Mouse (Mus musculus): ENCODE measurements around the gene Ccdc88c. TPM values are rescaled to one million over a fixed set of nuclear protein-coding genes. Genes with fewer than 3 reads are reported as not detected.
"Not testable (repeated sequence)": the region's sequence is repeated elsewhere in the genome, so short reads cannot be mapped to it uniquely, and the experiment has no call there.

Ccdc88c gene
- total RNA-seq, 2 experiments from 2014 or later, result 29.2 to 37.2 TPM

GRCm38 (mm10) chr12:101019443-101019842 lies 9.4 kb downstream of the Ccdc88c start:
- no peak for DNase-seq
- intact Hi-C loops (cut with DNase I; ENCODE audit: low total_unique reads), result no loop called here

- intact Hi-C loops (cut with DNase I; ENCODE audit: low total_unique reads), result no loop called here
- DNase-seq, result no peak
Measured at GRCm38 (mm10) chr12:101019031-101019430, 9.8 kb downstream of the Ccdc88c start.

- peak; percentile 10 for DNase-seq
- intact Hi-C loops (cut with DNase I; ENCODE audit: low total_unique reads), result no loop called here
Measured at GRCm38 (mm10) chr12:101017971-101018371, 10.9 kb downstream of the Ccdc88c start.

- intact Hi-C loops (cut with DNase I; ENCODE audit: low total_unique reads), result no loop called here
- DNase-seq, result no peak
Measured at GRCm38 (mm10) chr12:101016412-101016928, 12.4 kb downstream of the Ccdc88c start.

- intact Hi-C loops (cut with DNase I; ENCODE audit: low total_unique reads), result no loop called here
- DNase-seq, result no peak
Measured at GRCm38 (mm10) chr12:101015926-101016325, 12.9 kb downstream of the Ccdc88c start.

- no peak for DNase-seq
- intact Hi-C loops (cut with DNase I; ENCODE audit: low total_unique reads), result no loop called here
Measured at GRCm38 (mm10) chr12:101015165-101015560, 13.7 kb downstream of the Ccdc88c start.

- intact Hi-C loops (cut with DNase I; ENCODE audit: low total_unique reads), result no loop called here
- DNase-seq, result no peak
Measured at GRCm38 (mm10) chr12:101014549-101015164, 14.2 kb downstream of the Ccdc88c start.

- intact Hi-C loops (cut with DNase I; ENCODE audit: low total_unique reads); DNase-seq: not testable (repeated sequence)
Measured at GRCm38 (mm10) chr12:101013668-101014067, 15.2 kb downstream of the Ccdc88c start.

GRCm38 (mm10) chr12:101013078-101013665 lies 15.7 kb downstream of the Ccdc88c start:
- no peak for DNase-seq
- intact Hi-C loops (cut with DNase I; ENCODE audit: low total_unique reads), result no loop called here

GRCm38 (mm10) chr12:101012197-101013077 lies 16.4 kb downstream of the Ccdc88c start:
- peak; percentile 70 for DNase-seq
- intact Hi-C loops (cut with DNase I; ENCODE audit: low total_unique reads), result no loop called here

- DNase-seq, result no peak
- intact Hi-C loops (cut with DNase I; ENCODE audit: low total_unique reads), result no loop called here
Measured at GRCm38 (mm10) chr12:101011017-101011416, 17.8 kb downstream of the Ccdc88c start.

- DNase-seq, result peak; percentile 61
- intact Hi-C loops (cut with DNase I; ENCODE audit: low total_unique reads), result no loop called here
Measured at GRCm38 (mm10) chr12:101010148-101010920, 18.5 kb downstream of the Ccdc88c start.

- intact Hi-C loops (cut with DNase I; ENCODE audit: low total_unique reads), result no loop called here
- no peak for DNase-seq
Measured at GRCm38 (mm10) chr12:101009225-101009624, 19.6 kb downstream of the Ccdc88c start.

- intact Hi-C loops (cut with DNase I; ENCODE audit: low total_unique reads), result no loop called here
Measured at GRCm38 (mm10) chr12:101008648-101009047, 20.2 kb downstream of the Ccdc88c start.

GRCm38 (mm10) chr12:101007968-101008481 lies 20.8 kb downstream of the Ccdc88c start:
- peak; percentile 78 for DNase-seq
- intact Hi-C loops (cut with DNase I; ENCODE audit: low total_unique reads), result no loop called here

More at GRCm38 (mm10) chr12:101008648-101009047, 20.2 kb downstream of the Ccdc88c start:
- DNase-seq, result no peak

GRCm38 (mm10) chr12:101007427-101007826 lies 21.4 kb downstream of the Ccdc88c start:
- DNase-seq, result no peak
- intact Hi-C loops (cut with DNase I; ENCODE audit: low total_unique reads), result no loop called here

- intact Hi-C loops (cut with DNase I; ENCODE audit: low total_unique reads), result no loop called here
- DNase-seq, result peak; percentile 51
Measured at GRCm38 (mm10) chr12:101005665-101006420, 23.0 kb downstream of the Ccdc88c start.

- intact Hi-C loops (cut with DNase I; ENCODE audit: low total_unique reads), result no loop called here
Measured at GRCm38 (mm10) chr12:101004982-101005381, 23.9 kb downstream of the Ccdc88c start.

More at GRCm38 (mm10) chr12:101004982-101005381, 23.9 kb downstream of the Ccdc88c start:
- no peak for DNase-seq
